Mouse (Mus musculus): ENCODE results near the gene Gimap5.

DNA sequence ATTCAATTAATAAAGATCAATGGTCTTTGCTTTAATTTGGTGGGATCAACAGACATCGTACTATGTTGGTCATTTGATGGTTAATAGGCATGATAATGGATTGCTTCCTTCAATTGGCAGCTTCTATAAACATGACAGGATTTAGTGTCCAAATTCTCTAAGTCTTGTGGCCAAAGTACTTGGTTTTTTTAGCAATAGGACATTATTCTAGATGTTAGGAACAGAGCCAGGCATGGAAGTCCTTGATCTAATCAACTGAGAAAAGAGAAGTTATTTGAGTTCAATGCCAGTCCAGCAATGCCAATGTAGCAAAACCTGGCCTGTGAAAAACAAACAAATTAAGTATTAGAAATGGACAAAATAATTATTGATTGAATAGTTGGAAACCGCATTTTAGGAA, 39.6 kb downstream of the Gimap5 start:
- TF ChIP-seq CTCF (conservative IDR thresholded peaks at IDR 0.05; ENCODE audit: insufficient read depth, insufficient read length, low read depth, low read length) (no peak), POLR2A (IDR thresholded peaks at IDR 0.05; ENCODE audit: low read depth, low read length) (no peak)

Measured in kidney, adult 2 months (tissue).